Mouse (Mus musculus): Measurements from ENCODE around the gene Tex9. TPM values are rescaled to one million over a fixed set of nuclear protein-coding genes. Genes with fewer than 3 reads are reported as not detected.
A peak's percentile ranks its signal among the peaks of the same experiment; 100 is the strongest.

Tex9 gene
- polyA plus RNA-seq, 1 experiment, result 0.85 TPM

GRCm38 (mm10) chr9:72488523-72488922, 3.5 kb downstream of the Tex9 start:
- no peak overlapping the region for H3K27ac ChIP-seq (ENCODE audit: insufficient read depth, low read depth, low read length)
- H3K27me3 ChIP-seq (ENCODE audit: control insufficient read depth, insufficient read depth, low read length), result no peaks in the 10 kb centered on the region
- H3K4me3 ChIP-seq (ENCODE audit: low read depth, low read length), result no peak overlapping the region
- H3K4me1 ChIP-seq (ENCODE audit: control insufficient read depth, insufficient read depth, insufficient read length, low read length), result peaks cover 6% of the 10 kb centered on the region; the same call in 1 of the 2 replicates
- no peaks in the 10 kb centered on the region for H3K36me3 ChIP-seq (ENCODE audit: control insufficient read depth, insufficient read depth, low read length)
- TF ChIP-seq CTCF (IDR thresholded peaks at IDR 0.05; ENCODE audit: extremely low read depth, insufficient read length, insufficient replicate concordance, low read depth, low read length) (no peak), POLR2A (IDR thresholded peaks at IDR 0.05; ENCODE audit: low read depth, low read length) (no peak)

GRCm38 (mm10) chr9:72479276-72479675, 12.7 kb downstream of the Tex9 start:
- Histone ChIP-seq H3K4me3 (ENCODE audit: low read depth, low read length) (no peak overlapping the region), H3K36me3 (ENCODE audit: control insufficient read depth, insufficient read depth, low read length) (peaks cover 4% of the 10 kb centered on the region; the same call in 1 of the 2 replicates), H3K4me1 (ENCODE audit: control insufficient read depth, insufficient read depth, insufficient read length, low read length) (no peaks in the 10 kb centered on the region), H3K27ac (ENCODE audit: insufficient read depth, low read depth, low read length) (no peak overlapping the region), H3K27me3 (ENCODE audit: control insufficient read depth, insufficient read depth, low read length) (no peaks in the 10 kb centered on the region)
- 100% methylated on average over 1 of the region's 1 CpGs for WGBS
- TF ChIP-seq POLR2A (IDR thresholded peaks at IDR 0.05; ENCODE audit: low read depth, low read length) (no peak), CTCF (IDR thresholded peaks at IDR 0.05; ENCODE audit: extremely low read depth, insufficient read length, insufficient replicate concordance, low read depth, low read length) (no peak)

- H3K27me3 ChIP-seq (ENCODE audit: control insufficient read depth, insufficient read depth, low read length), result no peaks in the 10 kb centered on the region
- peaks cover 8% of the 10 kb centered on the region; the same call in 1 of the 2 replicates for H3K36me3 ChIP-seq (ENCODE audit: control insufficient read depth, insufficient read depth, low read length)
- WGBS, result 87% methylated on average over 6 of the region's 6 CpGs
- no peak overlapping the region for H3K27ac ChIP-seq (ENCODE audit: insufficient read depth, low read depth, low read length)
- no peak overlapping the region for H3K4me3 ChIP-seq (ENCODE audit: low read depth, low read length)
- TF ChIP-seq POLR2A (IDR thresholded peaks at IDR 0.05; ENCODE audit: low read depth, low read length) (no peak), CTCF (IDR thresholded peaks at IDR 0.05; ENCODE audit: extremely low read depth, insufficient read length, insufficient replicate concordance, low read depth, low read length) (no peak)
- H3K4me1 ChIP-seq (ENCODE audit: control insufficient read depth, insufficient read depth, insufficient read length, low read length), result no peaks in the 10 kb centered on the region
Measured at GRCm38 (mm10) chr9:72477306-72477705, 14.7 kb downstream of the Tex9 start.

GRCm38 (mm10) chr9:72475511-72475910, 16.5 kb downstream of the Tex9 start:
- H3K4me3 ChIP-seq (ENCODE audit: low read depth, low read length), result no peak overlapping the region
- no peak overlapping the region for H3K27ac ChIP-seq (ENCODE audit: insufficient read depth, low read depth, low read length)
- WGBS, result 89% methylated on average over 9 of the region's 9 CpGs
- TF ChIP-seq POLR2A (IDR thresholded peaks at IDR 0.05; ENCODE audit: low read depth, low read length) (no peak), CTCF (IDR thresholded peaks at IDR 0.05; ENCODE audit: extremely low read depth, insufficient read length, insufficient replicate concordance, low read depth, low read length) (no peak)
- no peaks in the 10 kb centered on the region for H3K4me1 ChIP-seq (ENCODE audit: control insufficient read depth, insufficient read depth, insufficient read length, low read length)
- H3K36me3 ChIP-seq (ENCODE audit: control insufficient read depth, insufficient read depth, low read length), result peaks cover 5% of the 10 kb centered on the region; the same call in 1 of the 2 replicates
- no peaks in the 10 kb centered on the region for H3K27me3 ChIP-seq (ENCODE audit: control insufficient read depth, insufficient read depth, low read length)

GRCm38 (mm10) chr9:72469851-72470250, 22.2 kb downstream of the Tex9 start:
- H3K27ac ChIP-seq (ENCODE audit: insufficient read depth, low read depth, low read length), result no peak overlapping the region
- peaks cover 4% of the 10 kb centered on the region; the same call in 1 of the 2 replicates for H3K36me3 ChIP-seq (ENCODE audit: control insufficient read depth, insufficient read depth, low read length)
- H3K27me3 ChIP-seq (ENCODE audit: control insufficient read depth, insufficient read depth, low read length), result no peaks in the 10 kb centered on the region
- TF ChIP-seq POLR2A (IDR thresholded peaks at IDR 0.05; ENCODE audit: low read depth, low read length) (no peak), CTCF (IDR thresholded peaks at IDR 0.05; ENCODE audit: extremely low read depth, insufficient read length, insufficient replicate concordance, low read depth, low read length) (no peak)
- H3K4me1 ChIP-seq (ENCODE audit: control insufficient read depth, insufficient read depth, insufficient read length, low read length), result no peaks in the 10 kb centered on the region
- no peak overlapping the region for H3K4me3 ChIP-seq (ENCODE audit: low read depth, low read length)
- 95% methylated on average over 1 of the region's 1 CpGs for WGBS

- H3K4me1 ChIP-seq (ENCODE audit: control insufficient read depth, insufficient read depth, insufficient read length, low read length), result no peaks in the 10 kb centered on the region
- TF ChIP-seq POLR2A (IDR thresholded peaks at IDR 0.05; ENCODE audit: low read depth, low read length) (no peak), CTCF (IDR thresholded peaks at IDR 0.05; ENCODE audit: extremely low read depth, insufficient read length, insufficient replicate concordance, low read depth, low read length) (no peak)
- 92% methylated on average over 10 of the region's 10 CpGs for WGBS
- H3K27me3 ChIP-seq (ENCODE audit: control insufficient read depth, insufficient read depth, low read length), result no peaks in the 10 kb centered on the region
- H3K4me3 ChIP-seq (ENCODE audit: low read depth, low read length), result no peak overlapping the region
- H3K36me3 ChIP-seq (ENCODE audit: control insufficient read depth, insufficient read depth, low read length), result peaks cover 4% of the 10 kb centered on the region; the same call in 1 of the 2 replicates
- no peak overlapping the region for H3K27ac ChIP-seq (ENCODE audit: insufficient read depth, low read depth, low read length)
Measured at GRCm38 (mm10) chr9:72468616-72469015, 23.4 kb downstream of the Tex9 start.

- no peaks in the 10 kb centered on the region for H3K27me3 ChIP-seq (ENCODE audit: control insufficient read depth, insufficient read depth, low read length)
- WGBS, result 59% methylated on average over 11 of the region's 11 CpGs
- TF ChIP-seq POLR2A (IDR thresholded peaks at IDR 0.05; ENCODE audit: low read depth, low read length), result no peak
- peak; percentile 72; the same call in 1 of the 2 replicates for TF ChIP-seq CTCF (IDR thresholded peaks at IDR 0.05; ENCODE audit: extremely low read depth, insufficient read length, insufficient replicate concordance, low read depth, low read length)
- no peaks in the 10 kb centered on the region for H3K36me3 ChIP-seq (ENCODE audit: control insufficient read depth, insufficient read depth, low read length)
- H3K4me1 ChIP-seq (ENCODE audit: control insufficient read depth, insufficient read depth, insufficient read length, low read length), result no peaks in the 10 kb centered on the region
- H3K4me3 ChIP-seq (ENCODE audit: low read depth, low read length), result no peak overlapping the region
- peak overlapping the region; percentile 27 for H3K27ac ChIP-seq (ENCODE audit: insufficient read depth, low read depth, low read length)
Measured at GRCm38 (mm10) chr9:72467551-72468407, 24.2 kb downstream of the Tex9 start.
